Mouse (Mus musculus) spleen, adult 2 months (tissue): Measurements from ENCODE around the gene Rnf8.

ENCODE experiments used
- CTCF ChIP-seq: fragments of 200-500 bp; IDR thresholded peaks from 2 replicates; pipeline ENCODE4 v1.5.1; 2011; ENCODE audit warnings: mild to moderate bottlenecking, inconsistent platforms; ENCODE audit not compliant: insufficient read depth, insufficient read length, insufficient replicate concordance; ENCODE audit errors: extremely low read depth
- POLR2A ChIP-seq: fragments of 200-500 bp; IDR thresholded peaks from 2 replicates; pipeline ENCODE4 v1.6.1; 2011; ENCODE audit warnings: low read depth, low read length, inconsistent platforms

GRCm38 (mm10) chr17:29596771-29597132, 17.8 kb upstream of the Rnf8 start:
- TF ChIP-seq POLR2A (no peak), CTCF (no peak)
